Mouse (Mus musculus): ENCODE data around the gene Itpkc. TPM values are rescaled to one million over a fixed set of nuclear protein-coding genes. Genes with fewer than 3 reads are reported as not detected.
"Not testable (repeated sequence)": the region's sequence is repeated elsewhere in the genome, so short reads cannot be mapped to it uniquely, and the experiment has no call there.

Itpkc gene
- polyA plus RNA-seq, 1 experiment: 8.3 TPM

GRCm38 (mm10) chr7:27259771-27260170 lies 31.3 kb upstream of the Itpkc start:
- H3K27ac ChIP-seq (ENCODE audit: insufficient read depth, low read length): peak overlapping the region; percentile 83
- peak overlapping the region; percentile 89 for H3K4me3 ChIP-seq (ENCODE audit: insufficient read depth, low read length)
- peaks cover 2% of the 10 kb centered on the region for H3K4me1 ChIP-seq (ENCODE audit: control insufficient read depth, insufficient read depth, low read length)
- TF ChIP-seq CTCF (IDR thresholded peaks at IDR 0.05; ENCODE audit: borderline replicate concordance, insufficient read depth, low read length) (no peak), POLR2A (IDR thresholded peaks at IDR 0.05; ENCODE audit: low read depth, low read length) (peak; percentile 64)

GRCm38 (mm10) chr7:27259271-27259721 lies 30.8 kb upstream of the Itpkc start:
- H3K4me1 ChIP-seq (ENCODE audit: control insufficient read depth, insufficient read depth, low read length): peaks cover 2% of the 10 kb centered on the region
- H3K27ac ChIP-seq (ENCODE audit: insufficient read depth, low read length): peak overlapping the region; percentile 83
- peak overlapping the region; percentile 89 for H3K4me3 ChIP-seq (ENCODE audit: insufficient read depth, low read length)
- no peak for TF ChIP-seq CTCF (IDR thresholded peaks at IDR 0.05; ENCODE audit: borderline replicate concordance, insufficient read depth, low read length)
- TF ChIP-seq POLR2A (IDR thresholded peaks at IDR 0.05; ENCODE audit: low read depth, low read length): no peak; the same call in 1 of the 2 replicates

- TF ChIP-seq POLR2A (IDR thresholded peaks at IDR 0.05; ENCODE audit: low read depth, low read length) (peak; percentile 70), CTCF (IDR thresholded peaks at IDR 0.05; ENCODE audit: borderline replicate concordance, insufficient read depth, low read length) (no peak)
- peaks cover 2% of the 10 kb centered on the region for H3K4me1 ChIP-seq (ENCODE audit: control insufficient read depth, insufficient read depth, low read length)
- H3K27ac ChIP-seq (ENCODE audit: insufficient read depth, low read length): peak within 1 kb of the TSS; percentile 83
- peak within 1 kb of the TSS; percentile 89 for H3K4me3 ChIP-seq (ENCODE audit: insufficient read depth, low read length)
These were observed 29.9 kb upstream of the Itpkc start, which contains the start of gene Numbl for GRCm38 (mm10) chr7:27258205-27258899. Gene Numbl (plus strand): TSS chr7:27258433.

DNA sequence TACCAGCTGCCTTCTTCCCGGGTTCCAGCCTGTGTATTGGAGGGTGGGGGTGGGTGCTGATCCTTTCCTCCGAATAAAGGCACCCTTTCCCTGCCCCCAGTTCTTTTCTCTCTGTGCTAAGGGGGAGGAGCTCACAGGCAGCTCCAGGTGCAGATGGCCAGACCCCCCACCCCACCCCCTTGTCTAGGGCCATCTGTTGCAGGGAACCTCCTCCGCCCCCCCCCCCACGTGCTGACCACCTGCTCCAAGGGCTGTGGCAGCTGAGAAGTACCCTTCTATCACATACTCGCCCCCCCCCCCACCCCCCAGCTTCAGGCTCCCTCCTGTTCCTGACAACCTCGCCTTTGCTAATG lies 29.4 kb upstream of the Itpkc start:
- peak overlapping the region; percentile 23 for H3K4me3 ChIP-seq (ENCODE audit: insufficient read depth, low read length)
- H3K4me1 ChIP-seq (ENCODE audit: control insufficient read depth, insufficient read depth, low read length): peaks cover 2% of the 10 kb centered on the region
- H3K27ac ChIP-seq (ENCODE audit: insufficient read depth, low read length): peak overlapping the region; percentile 76
- no peak for TF ChIP-seq CTCF (IDR thresholded peaks at IDR 0.05; ENCODE audit: borderline replicate concordance, insufficient read depth, low read length)
- no peak for TF ChIP-seq POLR2A (IDR thresholded peaks at IDR 0.05; ENCODE audit: low read depth, low read length)

- Histone ChIP-seq H3K27ac (ENCODE audit: insufficient read depth, low read length) (peak overlapping the region; percentile 76), H3K4me1 (ENCODE audit: control insufficient read depth, insufficient read depth, low read length) (peaks cover 2% of the 10 kb centered on the region), H3K4me3 (ENCODE audit: insufficient read depth, low read length) (no peak overlapping the region)
- peak; percentile 44 for TF ChIP-seq POLR2A (IDR thresholded peaks at IDR 0.05; ENCODE audit: low read depth, low read length)
- TF ChIP-seq CTCF (IDR thresholded peaks at IDR 0.05; ENCODE audit: borderline replicate concordance, insufficient read depth, low read length): no peak
These were observed 28.8 kb upstream of the Itpkc start for GRCm38 (mm10) chr7:27257046-27257851.

GRCm38 (mm10) chr7:27255721-27256120 lies 27.3 kb upstream of the Itpkc start:
- TF ChIP-seq CTCF (IDR thresholded peaks at IDR 0.05; ENCODE audit: borderline replicate concordance, insufficient read depth, low read length): peak; percentile 66; the same call in 1 of the 2 replicates
- TF ChIP-seq POLR2A (IDR thresholded peaks at IDR 0.05; ENCODE audit: low read depth, low read length): no peak
- H3K4me3 ChIP-seq (ENCODE audit: insufficient read depth, low read length): no peak overlapping the region
- no peaks in the 10 kb centered on the region; the same call in 1 of the 2 replicates for H3K4me1 ChIP-seq (ENCODE audit: control insufficient read depth, insufficient read depth, low read length)
- no peak overlapping the region for H3K27ac ChIP-seq (ENCODE audit: insufficient read depth, low read length)

GRCm38 (mm10) chr7:27251946-27252345 lies 23.5 kb upstream of the Itpkc start:
- H3K4me1 ChIP-seq (ENCODE audit: control insufficient read depth, insufficient read depth, low read length): no peaks in the 10 kb centered on the region
- no peak overlapping the region for H3K4me3 ChIP-seq (ENCODE audit: insufficient read depth, low read length)
- no peak overlapping the region for H3K27ac ChIP-seq (ENCODE audit: insufficient read depth, low read length)
- no peak for TF ChIP-seq CTCF (IDR thresholded peaks at IDR 0.05; ENCODE audit: borderline replicate concordance, insufficient read depth, low read length)

DNA sequence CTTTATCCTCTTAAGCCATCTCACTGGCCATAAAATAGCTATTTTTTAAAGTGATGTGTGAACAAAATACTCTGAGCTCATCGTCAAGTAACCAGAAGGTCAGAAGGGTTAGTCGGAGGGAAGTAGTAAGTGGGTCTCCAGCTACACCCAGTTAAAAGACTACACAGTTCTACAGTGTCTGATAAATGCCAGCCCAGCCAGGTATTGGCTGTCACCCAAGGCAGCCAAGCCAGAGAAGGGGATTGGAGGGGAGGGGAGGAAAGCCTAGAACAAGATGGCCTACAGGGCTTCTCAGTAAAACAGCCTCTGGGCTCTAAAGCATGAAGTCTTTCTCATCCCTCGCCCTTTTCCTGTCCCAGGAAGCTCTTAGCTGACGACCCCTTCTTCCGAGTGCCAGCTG lies 21.5 kb upstream of the Itpkc start:
- TF ChIP-seq POLR2A (IDR thresholded peaks at IDR 0.05; ENCODE audit: low read depth, low read length) (no peak), CTCF (IDR thresholded peaks at IDR 0.05; ENCODE audit: borderline replicate concordance, insufficient read depth, low read length) (no peak)
- no peak overlapping the region for H3K27ac ChIP-seq (ENCODE audit: insufficient read depth, low read length)
- H3K4me1 ChIP-seq (ENCODE audit: control insufficient read depth, insufficient read depth, low read length): no peaks in the 10 kb centered on the region
- no peak overlapping the region for H3K4me3 ChIP-seq (ENCODE audit: insufficient read depth, low read length)

GRCm38 (mm10) chr7:27249146-27249545 lies 20.7 kb upstream of the Itpkc start:
- Histone ChIP-seq H3K4me1 (ENCODE audit: control insufficient read depth, insufficient read depth, low read length) (no peaks in the 10 kb centered on the region), H3K27ac (ENCODE audit: insufficient read depth, low read length) (no peak overlapping the region), H3K4me3 (ENCODE audit: insufficient read depth, low read length) (no peak overlapping the region)
- TF ChIP-seq CTCF (IDR thresholded peaks at IDR 0.05; ENCODE audit: borderline replicate concordance, insufficient read depth, low read length) (no peak), POLR2A (IDR thresholded peaks at IDR 0.05; ENCODE audit: low read depth, low read length) (no peak)

DNA sequence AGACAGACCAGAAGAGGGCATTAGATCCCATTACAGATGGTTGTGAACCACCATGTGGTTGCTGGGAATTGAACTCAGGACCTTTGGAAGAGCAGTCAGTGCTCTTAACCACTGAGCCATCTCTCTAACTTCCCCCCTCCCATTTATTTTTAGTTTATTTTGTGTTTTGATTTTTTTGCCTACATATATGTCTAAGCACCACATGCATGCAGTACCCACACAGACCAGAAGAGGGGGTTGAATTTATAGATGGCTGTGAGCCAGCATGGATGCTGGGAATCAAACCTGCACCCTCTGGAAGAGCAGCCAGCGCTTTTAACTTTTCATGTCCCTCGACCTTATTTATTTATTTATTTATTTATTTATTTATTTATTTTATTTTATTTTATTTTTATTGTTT lies 15.6 kb upstream of the Itpkc start:
- not testable (repeated sequence) for H3K27ac ChIP-seq (ENCODE audit: insufficient read depth, low read length); H3K4me1 ChIP-seq (ENCODE audit: control insufficient read depth, insufficient read depth, low read length); H3K4me3 ChIP-seq (ENCODE audit: insufficient read depth, low read length)

Data from embryonic fibroblast, embryonic 13.5 days (primary cell).